Mouse (Mus musculus): ENCODE measurements at regions not wholly inside any gene's neighbourhood (a gene's known extent, or its start where the extent isn't known, plus 50 kb on each side); places are given as distances from the start of the nearest gene placed in this dataset.

GRCm38 (mm10) chrX:12936406-12937172, 134.7 kb upstream of the Usp9x start:
- no peaks in the 10 kb centered on the region for H3K9me3 ChIP-seq (replicated peaks; ENCODE audit: low read length)
- peak overlapping the region; percentile 28 to 69 (median 52) for H3K4me3 ChIP-seq (replicated peaks in 1 of 3; ENCODE audit: low read depth in 2 of 3, low read length in 2 of 3, poor library complexity in 1 of 3)
- no peaks in the 10 kb centered on the region for H3K36me3 ChIP-seq (replicated peaks in 1 of 2; ENCODE audit: control insufficient read depth in 1 of 2, insufficient read depth in 1 of 2, low read length in 1 of 2)
- peak overlapping the region; percentile 17; the same call in 1 of the 2 replicates for H3K9ac ChIP-seq (ENCODE audit: insufficient read depth, low read depth)
- no peaks in the 10 kb centered on the region for H3K79me2 ChIP-seq (replicated peaks; ENCODE audit: control insufficient read depth, extremely low read depth, insufficient read depth, poor library complexity, severe bottlenecking)
- H3K4me1 ChIP-seq (ENCODE audit: control insufficient read depth in 1 of 2, insufficient read depth in 2 of 2) = peaks cover 2 to 4% of the 10 kb centered on the region in 2 experiments; a peak in 2 of 4 replicates
- H3K4me2 ChIP-seq (ENCODE audit: insufficient read depth, low read depth, poor library complexity, severe bottlenecking) = peak overlapping the region; percentile 42
- in situ Hi-C loops (cut with MboI; ENCODE audit: low pct_ligation_motif_present, low pct_unique_long_range_greater_than_20kb, low sequenced_read_pairs) (no loop called here), dilution Hi-C loops (cut with MboI; ENCODE audit: extremely low pct_ligation_motif_present, extremely low pct_unique_long_range_greater_than_20kb, low sequenced_read_pairs) (no loop called here)
- TF ChIP-seq UBTF (IDR thresholded peaks at IDR 0.05; ENCODE audit: low read depth, low read length) = peak; percentile 43; the same call in 1 of the 2 replicates
- TF ChIP-seq NELFE (IDR thresholded peaks at IDR 0.05; ENCODE audit: low read depth, low read length) = no peak
- peak; percentile 55 for TF ChIP-seq POLR2A (IDR thresholded peaks at IDR 0.05; ENCODE audit: low read depth, low read length)
- TF ChIP-seq JUN (IDR thresholded peaks at IDR 0.05; ENCODE audit: insufficient read depth, low read depth, low read length) = no peak
- peak; percentile 51 for TF ChIP-seq NRF1 (IDR thresholded peaks at IDR 0.05; ENCODE audit: low read depth, low read length)
- peak; percentile 33 for DNase-seq (ENCODE audit: extremely low read depth)
- no peak overlapping the region for H3K27ac ChIP-seq (ENCODE audit: insufficient read depth, low read depth)
- no peaks in the 10 kb centered on the region for H3K27me3 ChIP-seq (replicated peaks)

GRCm38 (mm10) chrX:12933294-12933807, 137.9 kb upstream of the Usp9x start:
- Histone ChIP-seq H3K27me3 (replicated peaks) (no peaks in the 10 kb centered on the region), H3K9ac (ENCODE audit: insufficient read depth, low read depth) (no peak overlapping the region), H3K36me3 (replicated peaks in 1 of 2; ENCODE audit: control insufficient read depth in 1 of 2, insufficient read depth in 1 of 2, low read length in 1 of 2) (no peaks in the 10 kb centered on the region), H3K9me3 (replicated peaks; ENCODE audit: low read length) (no peaks in the 10 kb centered on the region), H3K4me3 (replicated peaks in 1 of 3; ENCODE audit: low read depth in 2 of 3, low read length in 2 of 3, poor library complexity in 1 of 3) (no peak overlapping the region), H3K4me1 (ENCODE audit: control insufficient read depth in 1 of 2, insufficient read depth in 2 of 2) (peaks cover 2 to 12% of the 10 kb centered on the region in 2 experiments; a peak in 2 of 4 replicates), H3K79me2 (replicated peaks; ENCODE audit: control insufficient read depth, extremely low read depth, insufficient read depth, poor library complexity, severe bottlenecking) (no peaks in the 10 kb centered on the region), H3K27ac (ENCODE audit: insufficient read depth, low read depth) (no peak overlapping the region), H3K4me2 (ENCODE audit: insufficient read depth, low read depth, poor library complexity, severe bottlenecking) (no peak overlapping the region)
- TF ChIP-seq ZC3H11A (IDR thresholded peaks at IDR 0.05; ENCODE audit: low read depth, low read length) (no peak), GABPA (IDR thresholded peaks at IDR 0.05; ENCODE audit: insufficient replicate concordance, low read depth, low read length) (no peak), USF1 (IDR thresholded peaks at IDR 0.05; ENCODE audit: low read depth, low read length) (no peak), ELF1 (IDR thresholded peaks at IDR 0.05; ENCODE audit: low read depth, low read length) (no peak)
- DNase-seq (ENCODE audit: extremely low read depth) = no peak
- in situ Hi-C loops (cut with MboI; ENCODE audit: low pct_ligation_motif_present, low pct_unique_long_range_greater_than_20kb, low sequenced_read_pairs) = no loop called here
- dilution Hi-C loops (cut with MboI; ENCODE audit: extremely low pct_ligation_motif_present, extremely low pct_unique_long_range_greater_than_20kb, low sequenced_read_pairs) = no loop called here

- H3K9ac ChIP-seq (ENCODE audit: insufficient read depth, low read depth) = no peak overlapping the region
- H3K4me3 ChIP-seq (replicated peaks in 1 of 3; ENCODE audit: low read depth in 2 of 3, low read length in 2 of 3, poor library complexity in 1 of 3) = no peak overlapping the region
- dilution Hi-C loops (cut with MboI; ENCODE audit: extremely low pct_ligation_motif_present, extremely low pct_unique_long_range_greater_than_20kb, low sequenced_read_pairs) = no loop called here
- no peaks in the 10 kb centered on the region for H3K36me3 ChIP-seq (replicated peaks in 1 of 2; ENCODE audit: control insufficient read depth in 1 of 2, insufficient read depth in 1 of 2, low read length in 1 of 2)
- no peaks in the 10 kb centered on the region for H3K79me2 ChIP-seq (replicated peaks; ENCODE audit: control insufficient read depth, extremely low read depth, insufficient read depth, poor library complexity, severe bottlenecking)
- H3K4me1 ChIP-seq (ENCODE audit: control insufficient read depth in 1 of 2, insufficient read depth in 2 of 2) = peaks cover 3 to 16% of the 10 kb centered on the region in 2 experiments; a peak in 3 of 4 replicates
- DNase-seq (ENCODE audit: extremely low read depth) = no peak
- H3K4me2 ChIP-seq (ENCODE audit: insufficient read depth, low read depth, poor library complexity, severe bottlenecking) = no peak overlapping the region
- H3K27me3 ChIP-seq (replicated peaks) = no peaks in the 10 kb centered on the region
- no peak overlapping the region for H3K27ac ChIP-seq (ENCODE audit: insufficient read depth, low read depth)
- H3K9me3 ChIP-seq (replicated peaks; ENCODE audit: low read length) = no peaks in the 10 kb centered on the region
- in situ Hi-C loops (cut with MboI; ENCODE audit: low pct_ligation_motif_present, low pct_unique_long_range_greater_than_20kb, low sequenced_read_pairs) = no loop called here
- TF ChIP-seq CTCF (conservative IDR thresholded peaks at IDR 0.05 in 1 of 2, IDR thresholded peaks at IDR 0.05 in 1 of 2; ENCODE audit: low read depth in 2 of 2, low read length in 2 of 2) = no peak
- TF ChIP-seq MYC (IDR thresholded peaks at IDR 0.05; ENCODE audit: low read depth, low read length) = no peak
- no peak for TF ChIP-seq ZC3H11A (IDR thresholded peaks at IDR 0.05; ENCODE audit: low read depth, low read length)
- no peak for TF ChIP-seq E2F4 (IDR thresholded peaks at IDR 0.05; ENCODE audit: insufficient replicate concordance, low read depth, low read length)
- no peak for TF ChIP-seq MEF2A (IDR thresholded peaks at IDR 0.05; ENCODE audit: borderline replicate concordance, low read depth, low read length)
- no peak for TF ChIP-seq NELFE (IDR thresholded peaks at IDR 0.05; ENCODE audit: low read depth, low read length)
- TF ChIP-seq IRF4 (IDR thresholded peaks at IDR 0.05; ENCODE audit: low read depth, low read length) = no peak
- no peak for TF ChIP-seq USF2 (conservative IDR thresholded peaks at IDR 0.05; ENCODE audit: low read depth, low read length)
- no peak for TF ChIP-seq BHLHE40 (IDR thresholded peaks at IDR 0.05; ENCODE audit: low read depth, low read length)
- TF ChIP-seq SIN3A (IDR thresholded peaks at IDR 0.05; ENCODE audit: low read length) = no peak
- TF ChIP-seq MXI1 (IDR thresholded peaks at IDR 0.05; ENCODE audit: low read depth, low read length) = no peak
- no peak for TF ChIP-seq POLR2AphosphoS2 (IDR thresholded peaks at IDR 0.05; ENCODE audit: low read depth, low read length)
- TF ChIP-seq ETS1 (conservative IDR thresholded peaks at IDR 0.05; ENCODE audit: low read depth, low read length) = no peak
- TF ChIP-seq USF1 (IDR thresholded peaks at IDR 0.05; ENCODE audit: low read depth, low read length) = no peak
- TF ChIP-seq EP300 (IDR thresholded peaks at IDR 0.05; ENCODE audit: low read length) = no peak
- TF ChIP-seq ZNF384 (IDR thresholded peaks at IDR 0.05; ENCODE audit: low read depth, low read length) = no peak
- no peak for TF ChIP-seq TBP (conservative IDR thresholded peaks at IDR 0.05; ENCODE audit: low read depth, low read length)
- TF ChIP-seq RCOR1 (conservative IDR thresholded peaks at IDR 0.05; ENCODE audit: low read depth, low read length) = no peak
Measured at GRCm38 (mm10) chrX:12930242-12930641, 141.1 kb upstream of the Usp9x start.
